Mouse (Mus musculus): ENCODE results near the gene Folr1. TPM values are rescaled to one million over a fixed set of nuclear protein-coding genes. Genes with fewer than 3 reads are reported as not detected.

Gene Folr1
- not detected in 2 replicates for polyA plus RNA-seq (2012; ENCODE audit: insufficient read depth, insufficient read length, missing spikeins)

DNA sequence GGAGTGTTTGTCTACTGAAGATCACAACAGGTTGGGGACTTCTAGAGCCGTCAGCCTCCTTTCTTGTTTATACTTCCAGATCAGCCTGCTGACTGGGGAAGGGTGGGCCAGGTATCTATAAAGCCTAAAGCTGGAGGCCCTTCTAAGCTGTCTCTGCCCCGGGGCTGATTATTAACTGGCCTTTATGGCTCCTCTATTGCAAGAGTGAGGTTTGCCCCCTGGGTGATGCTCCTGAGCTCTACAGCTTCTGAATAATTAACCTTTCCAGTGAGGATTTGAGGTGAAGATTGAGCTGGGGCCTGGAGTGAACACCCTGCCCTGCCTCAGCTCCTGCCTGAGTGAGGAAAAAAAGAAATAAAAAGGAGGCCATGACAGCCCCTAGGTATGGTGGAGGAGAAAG lies at the start of gene Folr1:
Gene Folr1, minus strand, starts transcription at position 160 of the 400 bp plus-strand sequence.
- Histone ChIP-seq H3K4me3 (ENCODE audit: insufficient read depth, low read depth, low read length) (no peak within 1 kb of the TSS), H3K4me1 (ENCODE audit: control insufficient read depth, insufficient read depth, insufficient read length, low read length) (no peaks in the 10 kb centered on the region), H3K27ac (replicated peaks; ENCODE audit: low read depth, low read length) (no peak within 1 kb of the TSS)

DNA sequence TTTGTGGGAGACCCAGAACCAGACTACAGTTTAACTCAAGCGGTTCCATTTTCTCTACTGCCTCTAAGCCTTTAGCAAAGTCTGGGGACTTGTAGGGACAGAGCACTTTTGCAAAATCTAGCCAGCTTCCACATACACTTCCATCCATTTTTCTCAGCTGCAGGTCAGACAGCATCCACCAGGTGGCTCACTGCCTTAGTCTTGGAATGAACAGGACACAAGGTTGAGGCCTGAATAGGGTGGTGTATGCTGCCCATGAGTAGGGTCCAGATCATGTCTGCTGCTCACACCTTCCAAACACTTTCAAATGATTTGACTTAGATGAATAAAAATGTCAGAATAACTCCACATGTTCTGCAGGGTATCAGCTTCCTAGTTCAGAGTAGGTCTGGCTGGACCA lies 47.5 kb upstream of the Folr1 start:
- no peak overlapping the region for H3K4me3 ChIP-seq (ENCODE audit: insufficient read depth, low read depth, low read length)
- no peak overlapping the region for H3K27ac ChIP-seq (replicated peaks; ENCODE audit: low read depth, low read length)
- no peaks in the 10 kb centered on the region for H3K4me1 ChIP-seq (ENCODE audit: control insufficient read depth, insufficient read depth, insufficient read length, low read length)

DNA sequence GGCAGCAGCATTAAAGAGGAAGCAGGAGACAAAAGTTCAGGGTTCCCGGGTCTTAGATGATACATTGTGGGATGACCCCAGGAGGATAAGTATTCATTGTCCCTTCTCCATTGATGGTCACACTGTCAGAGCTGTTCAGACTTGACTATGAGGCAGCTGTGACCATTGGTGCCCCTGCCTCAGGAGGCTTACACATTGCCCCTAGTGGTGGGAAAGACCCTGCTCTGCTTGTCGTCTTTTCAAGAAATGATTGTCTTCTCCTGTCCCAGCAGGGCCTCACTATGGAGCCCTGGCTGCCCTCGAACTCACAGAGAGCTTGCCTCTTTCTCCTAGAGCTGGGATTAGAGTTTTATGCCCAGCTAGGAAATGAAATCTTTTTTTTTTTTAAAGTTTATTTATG lies 41.4 kb upstream of the Folr1 start:
- Histone ChIP-seq H3K4me3 (ENCODE audit: insufficient read depth, low read depth, low read length) (no peak overlapping the region), H3K27ac (replicated peaks; ENCODE audit: low read depth, low read length) (no peak overlapping the region), H3K4me1 (ENCODE audit: control insufficient read depth, insufficient read depth, insufficient read length, low read length) (peaks cover 17% of the 10 kb centered on the region)

DNA sequence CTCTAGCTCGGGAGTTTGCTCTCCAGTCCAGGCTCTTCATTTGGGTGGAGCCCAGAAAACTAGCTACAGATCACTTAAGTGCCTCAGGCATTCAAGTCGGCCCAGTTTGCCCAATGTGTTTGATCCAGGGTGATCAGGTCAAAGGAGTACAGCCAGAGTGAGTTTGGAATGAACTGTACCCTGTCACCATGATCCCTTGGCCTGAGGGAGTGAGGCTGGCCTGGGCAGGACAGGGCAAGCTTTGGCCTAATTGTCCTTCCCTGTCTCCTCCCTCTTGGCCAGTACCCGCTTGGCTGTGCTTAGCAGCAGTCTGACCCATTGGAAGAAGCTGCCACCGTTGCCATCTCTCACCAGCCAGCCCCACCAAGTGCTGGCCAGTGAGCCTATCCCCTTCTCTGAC lies 39.5 kb upstream of the Folr1 start:
- Histone ChIP-seq H3K4me3 (ENCODE audit: insufficient read depth, low read depth, low read length) (no peak overlapping the region), H3K27ac (replicated peaks; ENCODE audit: low read depth, low read length) (peak overlapping the region; percentile 78; the same call in 1 of the 2 replicates), H3K4me1 (ENCODE audit: control insufficient read depth, insufficient read depth, insufficient read length, low read length) (peaks cover 20% of the 10 kb centered on the region)

DNA sequence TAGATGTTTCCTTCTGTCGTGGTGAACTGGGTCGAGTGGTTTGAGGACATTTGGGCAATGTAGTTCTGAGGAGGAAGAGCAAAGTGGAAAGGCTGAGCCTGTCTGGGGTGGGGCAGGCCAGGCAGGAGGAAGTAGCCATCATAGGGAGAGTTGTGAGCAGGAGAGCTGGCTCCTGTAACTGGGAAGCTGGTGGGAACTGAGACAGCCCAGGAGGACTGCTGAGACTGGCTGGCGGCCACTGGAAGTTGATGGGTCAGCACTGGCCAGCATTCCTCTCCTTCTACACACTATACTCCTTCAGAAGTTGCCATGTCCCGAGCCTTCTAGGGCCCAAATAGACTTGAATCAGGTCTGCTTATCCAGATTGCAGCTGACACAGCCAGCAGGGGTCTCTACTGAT lies 37.8 kb upstream of the Folr1 start:
- Histone ChIP-seq H3K4me3 (ENCODE audit: insufficient read depth, low read depth, low read length) (peak overlapping the region; percentile 12; the same call in 1 of the 2 replicates), H3K4me1 (ENCODE audit: control insufficient read depth, insufficient read depth, insufficient read length, low read length) (peaks cover 20% of the 10 kb centered on the region), H3K27ac (replicated peaks; ENCODE audit: low read depth, low read length) (peak overlapping the region; percentile 78)

DNA sequence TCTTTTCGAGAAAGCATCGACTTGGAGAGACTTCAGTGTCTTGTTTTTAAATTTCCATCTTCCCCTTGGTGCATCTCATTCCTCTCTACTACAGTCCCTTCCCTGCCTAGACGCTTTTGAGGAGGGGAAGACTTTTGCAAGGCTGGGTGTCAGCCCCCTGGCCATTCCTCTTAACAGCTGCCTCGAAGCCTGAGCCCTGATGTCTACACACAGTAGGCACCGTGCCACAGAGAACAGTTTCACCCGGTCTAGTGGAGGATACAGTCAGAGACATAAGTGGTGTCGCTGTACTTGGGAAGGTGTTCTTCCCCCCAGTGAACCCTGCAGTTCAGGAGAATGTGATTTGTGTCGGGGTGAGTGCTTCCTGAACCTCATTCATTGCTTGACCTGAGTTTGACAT lies 36.1 kb upstream of the Folr1 start:
- Histone ChIP-seq H3K4me3 (ENCODE audit: insufficient read depth, low read depth, low read length) (peak overlapping the region; percentile 86), H3K4me1 (ENCODE audit: control insufficient read depth, insufficient read depth, insufficient read length, low read length) (peaks cover 20% of the 10 kb centered on the region), H3K27ac (replicated peaks; ENCODE audit: low read depth, low read length) (peak overlapping the region; percentile 97)

DNA sequence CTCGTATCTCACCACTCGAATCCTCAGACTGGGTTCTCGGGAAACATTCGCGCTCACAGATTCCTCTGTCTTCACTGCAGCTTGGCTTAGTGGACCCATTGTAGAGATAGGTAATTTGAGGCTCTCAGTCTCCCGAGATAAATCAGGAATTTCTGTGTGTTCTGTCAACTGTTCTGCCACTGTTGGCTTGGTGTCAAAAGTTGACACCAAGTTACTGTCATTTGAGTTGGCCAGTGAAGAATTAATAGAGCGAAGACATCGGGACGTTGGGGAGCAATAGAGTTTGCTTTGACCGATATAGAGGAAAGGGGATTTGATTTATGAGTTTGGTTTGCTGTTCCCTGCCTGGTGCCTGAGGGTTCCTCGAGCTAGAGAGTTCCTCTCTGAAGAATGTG lies 35.7 kb upstream of the Folr1 start, which contains the start of gene Tomt:
Gene Tomt, minus strand, starts transcription at position 73 of the 395 bp plus-strand sequence.
- H3K4me1 ChIP-seq (ENCODE audit: control insufficient read depth, insufficient read depth, insufficient read length, low read length), result peaks cover 20% of the 10 kb centered on the region
- H3K4me3 ChIP-seq (ENCODE audit: insufficient read depth, low read depth, low read length), result peak within 1 kb of the TSS; percentile 86
- H3K27ac ChIP-seq (replicated peaks; ENCODE audit: low read depth, low read length), result peak within 1 kb of the TSS; percentile 97

DNA sequence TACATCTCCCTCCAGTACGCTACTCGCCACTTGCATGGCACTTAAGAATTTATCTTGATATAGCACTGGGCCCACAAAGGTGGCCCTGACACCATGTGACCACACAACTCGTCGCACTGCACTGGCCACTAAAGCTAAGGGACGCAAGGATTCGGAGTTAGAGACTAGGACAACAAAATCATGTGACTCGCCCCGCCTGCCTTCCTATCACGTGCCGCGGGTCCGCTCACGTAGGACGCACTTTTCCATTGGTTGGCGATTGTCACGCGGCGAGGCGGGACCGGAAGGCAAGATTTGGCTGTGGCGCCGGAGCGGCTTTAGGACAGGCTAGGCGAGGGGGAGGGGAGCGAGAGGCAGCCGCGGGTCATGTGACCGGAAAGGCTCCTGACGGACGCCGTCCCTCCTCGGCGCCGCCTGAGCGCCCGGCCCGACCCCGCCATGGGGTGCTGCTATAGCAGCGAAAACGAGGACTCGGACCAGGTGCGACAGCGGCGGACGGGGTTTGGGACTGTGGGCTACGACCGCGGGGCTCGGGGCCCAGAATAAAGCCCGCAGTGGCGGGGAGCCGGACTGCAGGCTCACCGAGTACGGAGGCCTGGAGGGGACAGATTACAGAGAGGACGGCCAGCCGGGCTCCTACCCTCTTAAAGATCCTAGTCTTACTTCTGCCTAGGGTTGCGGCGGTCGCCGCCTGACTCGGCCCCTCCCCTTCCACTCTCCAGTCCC lies 35.1 kb upstream of the Folr1 start, which contains the start of gene Lamtor1:
Gene Lamtor1, plus strand, starts transcription at position 344 of the 726 bp plus-strand sequence.
- H3K27ac ChIP-seq (replicated peaks; ENCODE audit: low read depth, low read length), result peak within 1 kb of the TSS; percentile 97
- H3K4me3 ChIP-seq (ENCODE audit: insufficient read depth, low read depth, low read length), result peak within 1 kb of the TSS; percentile 86
- peaks cover 20% of the 10 kb centered on the region for H3K4me1 ChIP-seq (ENCODE audit: control insufficient read depth, insufficient read depth, insufficient read length, low read length)

DNA sequence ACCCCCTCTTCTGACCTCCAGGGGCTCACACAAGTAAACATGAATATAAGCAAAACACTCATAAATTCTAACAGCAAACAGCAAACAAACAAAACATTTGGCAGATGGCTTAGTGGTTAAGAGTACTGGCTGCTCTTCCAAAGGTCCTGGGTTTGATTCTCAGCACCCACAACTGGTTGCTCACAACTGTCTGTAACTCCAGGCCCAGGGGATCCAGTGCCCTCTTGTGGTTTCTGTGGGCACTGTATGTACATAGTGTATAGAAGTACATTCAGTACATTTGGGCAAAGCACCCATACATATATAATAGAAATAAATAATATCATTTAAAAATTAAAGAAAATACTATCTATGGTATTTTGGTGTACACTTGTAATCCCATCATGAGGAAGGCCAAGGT lies 32.3 kb upstream of the Folr1 start:
- peaks cover 3% of the 10 kb centered on the region; the same call in 1 of the 2 replicates for H3K4me1 ChIP-seq (ENCODE audit: control insufficient read depth, insufficient read depth, insufficient read length, low read length)
- H3K4me3 ChIP-seq (ENCODE audit: insufficient read depth, low read depth, low read length), result no peak overlapping the region
- no peak overlapping the region for H3K27ac ChIP-seq (replicated peaks; ENCODE audit: low read depth, low read length)

DNA sequence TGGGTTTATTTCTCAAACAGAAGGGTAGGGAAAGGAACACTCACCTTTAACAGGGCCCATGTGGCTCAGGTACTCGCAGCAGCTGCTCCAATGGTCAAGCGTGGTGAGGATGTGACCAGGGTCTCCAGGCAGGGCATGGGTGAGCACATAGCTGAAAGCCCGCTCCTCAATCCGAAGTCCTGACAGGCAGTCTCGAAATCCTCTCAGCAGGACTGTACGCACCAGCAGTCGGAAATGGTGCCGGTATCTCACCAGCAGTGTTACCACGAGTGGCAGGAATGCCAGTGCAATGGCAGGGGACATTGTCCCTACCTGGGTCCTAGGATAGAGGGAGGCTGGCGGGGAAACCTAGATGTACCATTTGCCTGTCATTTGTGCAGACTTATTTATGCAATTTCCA lies 31.4 kb upstream of the Folr1 start:
- H3K4me3 ChIP-seq (ENCODE audit: insufficient read depth, low read depth, low read length), result no peak overlapping the region

DNA sequence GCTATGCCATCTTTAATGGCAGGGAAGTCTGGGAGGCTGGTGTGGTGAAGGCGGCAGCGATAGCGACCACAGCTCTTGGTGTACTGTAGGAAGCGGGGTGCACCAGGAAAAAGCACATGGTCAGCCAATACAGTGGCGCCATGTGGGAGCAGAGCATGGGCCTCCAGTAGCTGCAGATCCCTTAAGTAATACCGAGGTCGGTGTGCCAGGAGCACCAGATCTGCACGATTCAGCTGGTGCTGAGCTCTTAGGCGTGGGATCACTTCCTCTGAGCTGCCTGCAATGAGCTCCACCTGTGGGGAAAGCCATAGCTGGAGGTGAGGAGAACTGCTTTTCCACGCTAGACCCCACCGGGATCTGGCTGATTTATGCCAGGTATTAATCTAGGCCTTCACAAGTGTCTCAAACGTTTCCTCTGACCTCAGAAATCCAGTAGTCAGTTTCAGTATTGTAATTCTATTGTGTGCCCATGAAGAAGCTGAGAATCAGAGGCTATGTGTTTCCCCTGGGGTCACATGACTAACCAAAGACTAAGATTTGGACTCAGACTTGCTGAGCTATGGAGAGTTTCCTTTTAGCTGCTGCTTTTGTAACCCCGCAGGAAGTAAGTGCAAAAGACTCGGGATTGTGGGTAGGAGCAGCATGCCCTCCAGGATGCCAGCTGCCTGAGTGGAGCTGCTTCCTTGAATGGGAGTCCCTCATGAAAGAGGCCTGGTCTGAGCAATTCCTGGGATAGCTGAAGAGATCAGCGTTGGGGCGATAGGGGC lies 29.9 kb upstream of the Folr1 start:
- H3K27ac ChIP-seq (replicated peaks; ENCODE audit: low read depth, low read length), result 0 out of 2 replicates have a peak overlapping the region, but pooled peaks have one; percentile 26
- no peak overlapping the region for H3K4me3 ChIP-seq (ENCODE audit: insufficient read depth, low read depth, low read length)

More for the DNA sequence above, 31.4 kb upstream of the Folr1 start:
- Histone ChIP-seq H3K27ac (replicated peaks; ENCODE audit: low read depth, low read length) (no peak overlapping the region), H3K4me1 (ENCODE audit: control insufficient read depth, insufficient read depth, insufficient read length, low read length) (peaks cover 7% of the 10 kb centered on the region; the same call in 1 of the 2 replicates)

DNA sequence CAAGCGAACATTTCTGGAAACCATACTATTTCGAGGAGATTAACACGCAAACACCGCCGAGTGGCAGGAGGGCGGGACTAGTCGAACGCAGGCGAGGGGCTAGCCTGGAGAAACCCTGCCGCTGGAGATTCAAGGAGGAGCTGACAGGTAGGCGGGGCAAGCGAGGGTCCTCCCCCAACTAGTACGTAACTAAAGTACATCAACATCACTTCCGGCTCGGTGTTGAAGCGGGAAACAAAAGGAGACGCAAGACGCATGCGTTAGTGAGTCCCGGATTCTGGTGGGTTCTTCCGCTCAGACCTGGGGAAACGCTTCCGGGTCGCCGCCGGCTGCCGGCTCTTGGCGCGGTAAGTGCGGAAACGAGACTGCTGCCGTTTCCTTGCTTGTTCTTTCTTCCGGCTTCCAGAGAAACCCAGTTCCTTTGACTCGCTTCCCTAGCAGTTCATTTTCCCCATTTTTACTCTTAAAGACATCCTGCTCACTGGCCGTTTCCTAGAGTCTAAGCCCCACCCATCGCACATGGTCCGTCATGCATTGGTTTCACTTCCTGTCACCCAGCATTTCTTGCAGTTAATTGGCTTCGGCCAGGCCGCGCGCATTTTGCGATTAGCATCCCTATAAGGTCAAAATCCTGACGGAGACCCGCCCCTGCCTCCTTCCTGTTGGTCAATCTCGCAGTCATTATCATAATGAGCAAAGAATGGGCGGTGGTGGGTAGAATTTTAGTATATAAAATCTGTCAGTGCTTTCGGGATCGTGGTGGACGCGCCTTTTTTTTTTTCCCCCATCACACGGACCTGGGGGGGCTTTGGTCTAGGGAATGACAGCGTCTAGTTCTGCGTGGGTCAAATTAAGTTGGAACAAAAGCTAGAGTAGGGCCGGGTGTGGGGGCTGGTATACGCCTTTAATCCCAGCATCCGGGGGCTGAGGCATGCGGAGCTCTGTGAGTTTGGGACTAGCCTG lies 25.8 kb upstream of the Folr1 start:
- peak overlapping the region; percentile 97 for H3K27ac ChIP-seq (replicated peaks; ENCODE audit: low read depth, low read length)
- H3K4me3 ChIP-seq (ENCODE audit: insufficient read depth, low read depth, low read length), result peak overlapping the region; percentile 80

More for the DNA sequence above, 29.9 kb upstream of the Folr1 start:
- H3K4me1 ChIP-seq (ENCODE audit: control insufficient read depth, insufficient read depth, insufficient read length, low read length), result peaks cover 4% of the 10 kb centered on the region; the same call in 1 of the 2 replicates

DNA sequence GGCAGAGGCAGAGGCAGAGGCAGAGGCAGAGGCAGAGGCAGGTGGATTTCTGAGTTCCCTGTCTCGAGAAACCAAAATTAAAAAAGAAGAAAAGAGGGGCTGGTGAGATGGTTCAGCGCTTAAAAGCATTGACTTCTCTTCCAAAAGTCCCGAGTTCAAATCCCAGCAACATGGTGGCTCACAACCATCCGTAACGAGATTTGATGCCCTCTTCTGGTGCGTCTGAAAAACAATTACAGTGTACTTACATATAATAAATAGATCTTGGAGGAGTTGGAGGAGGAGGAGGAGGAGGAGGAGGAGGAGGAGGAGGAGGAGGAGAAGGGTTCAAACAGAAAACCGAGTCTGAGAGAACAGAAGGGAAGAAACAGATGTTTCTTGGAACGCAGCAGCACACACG lies 25.1 kb upstream of the Folr1 start:
- Histone ChIP-seq H3K27ac (replicated peaks; ENCODE audit: low read depth, low read length) (peak overlapping the region; percentile 83), H3K4me1 (ENCODE audit: control insufficient read depth, insufficient read depth, insufficient read length, low read length) (peaks cover 4% of the 10 kb centered on the region; the same call in 1 of the 2 replicates), H3K4me3 (ENCODE audit: insufficient read depth, low read depth, low read length) (peak overlapping the region; percentile 80)

More for the DNA sequence above, 25.8 kb upstream of the Folr1 start:
- peaks cover 4% of the 10 kb centered on the region; the same call in 1 of the 2 replicates for H3K4me1 ChIP-seq (ENCODE audit: control insufficient read depth, insufficient read depth, insufficient read length, low read length)

DNA sequence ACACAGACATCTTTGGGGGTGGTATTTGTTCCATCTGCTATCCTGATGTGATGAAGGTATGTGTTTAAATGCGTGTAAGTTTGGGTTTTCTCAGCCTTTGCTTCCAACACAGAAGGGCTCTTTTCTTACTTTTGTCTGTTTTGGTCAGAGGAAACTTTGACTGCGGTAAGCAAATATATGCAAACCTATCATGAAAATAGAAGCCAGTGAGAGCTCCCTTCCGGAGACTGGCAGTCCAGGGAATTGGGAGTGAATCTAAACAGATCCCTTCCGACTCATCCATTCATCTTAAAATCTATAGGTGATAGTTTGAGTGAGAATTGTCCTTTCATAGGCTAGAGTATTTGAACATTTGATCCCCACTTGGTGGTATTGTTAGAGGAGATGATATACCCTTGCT lies 17.9 kb upstream of the Folr1 start:
- Histone ChIP-seq H3K4me3 (ENCODE audit: insufficient read depth, low read depth, low read length) (no peak overlapping the region), H3K27ac (replicated peaks; ENCODE audit: low read depth, low read length) (no peak overlapping the region), H3K4me1 (ENCODE audit: control insufficient read depth, insufficient read depth, insufficient read length, low read length) (no peaks in the 10 kb centered on the region)

All from brown adipose tissue, adult 24 weeks (tissue).